Mouse (Mus musculus) cortical plate, adult 2 months (tissue): ENCODE results near the gene 1700016K19Rik.

ENCODE experiments used
- CTCF ChIP-seq: fragments of 200-500 bp; IDR thresholded peaks from 2 replicates; pipeline ENCODE4 v1.5.1; 2011; ENCODE audit warnings: mild to moderate bottlenecking, control low read depth, low read length; ENCODE audit not compliant: insufficient read depth; ENCODE audit errors: extremely low read depth
- POLR2A ChIP-seq: fragments of 200-500 bp; IDR thresholded peaks from 2 replicates; pipeline ENCODE4 v1.6.1; 2011; ENCODE audit warnings: mild to moderate bottlenecking, low read length, control low read depth; ENCODE audit not compliant: insufficient read depth; ENCODE audit errors: extremely low read depth

DNA sequence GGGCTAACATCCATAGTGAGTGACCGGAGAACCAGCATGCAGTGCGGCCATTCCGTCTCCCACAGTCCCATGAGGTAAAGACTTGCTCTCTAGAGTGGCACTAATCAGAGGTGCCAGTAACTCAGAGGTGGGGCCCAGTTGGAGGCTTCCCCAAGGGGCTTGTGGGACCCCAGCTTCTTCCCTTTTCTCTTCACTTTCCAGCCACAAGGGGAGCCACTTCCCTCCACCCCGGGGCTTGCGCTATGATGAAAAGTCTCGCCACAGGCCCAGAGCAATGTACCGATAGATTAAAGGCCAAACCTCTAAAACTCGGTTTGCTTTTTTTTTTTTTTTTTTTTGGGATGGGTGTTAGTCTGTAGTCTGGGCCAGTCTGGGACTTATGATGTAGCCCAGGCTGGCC, 7.8 kb upstream of the 1700016K19Rik start:
- TF ChIP-seq CTCF (no peak), POLR2A (no peak)
